Mouse (Mus musculus): ENCODE measurements around the gene Steap3.

DNA sequence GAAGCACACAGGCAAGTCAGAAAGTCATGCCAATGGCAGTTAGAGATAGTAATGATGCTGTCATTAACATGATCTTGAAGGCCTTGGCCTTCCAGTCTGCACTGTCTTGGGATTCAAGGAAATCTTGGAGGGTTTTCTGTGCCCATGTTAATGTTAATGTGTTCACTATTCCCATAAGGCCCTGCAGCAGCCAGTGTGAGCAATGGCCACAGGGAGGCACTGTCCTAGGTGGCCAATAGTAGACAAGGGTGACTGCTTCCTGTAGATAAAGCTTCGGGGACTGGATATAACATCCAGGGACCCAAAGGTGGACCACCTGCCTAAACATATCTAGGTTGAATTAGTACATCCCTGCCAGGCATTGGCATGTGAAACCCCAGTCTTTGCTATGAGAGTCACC lies 35.4 kb downstream of the Steap3 start:
- TF ChIP-seq CTCF (IDR thresholded peaks at IDR 0.05; ENCODE audit: control insufficient read depth, insufficient read depth, insufficient replicate concordance, low read depth, low read length) (peak; percentile 4; the same call in 1 of the 2 replicates), POLR2A (IDR thresholded peaks at IDR 0.05; ENCODE audit: control insufficient read depth, low read depth, low read length) (no peak)
